Mouse (Mus musculus) lung, adult 10 weeks (tissue): ENCODE measurements around the gene Ush1c. TPM values are rescaled to one million over a fixed set of nuclear protein-coding genes. Genes with fewer than 3 reads are reported as not detected.

Experiments used
- polyA plus RNA-seq: library from polyadenylated mRNA; stranded (reverse); fragments of 350-450 nt; fragmentation: Illumina TruSeq; extraction: RNeasy Lipid Tissue Mini Kit (QIAGEN cat#74804); gene quantifications from one replicate; pipeline ENCODE4 v1.2.3, GENCODE M21; 2014; ENCODE audit warnings: low read depth, low replicate concordance; ENCODE audit not compliant: insufficient read depth

The Ush1c gene
- not detected for polyA plus RNA-seq

DNA sequence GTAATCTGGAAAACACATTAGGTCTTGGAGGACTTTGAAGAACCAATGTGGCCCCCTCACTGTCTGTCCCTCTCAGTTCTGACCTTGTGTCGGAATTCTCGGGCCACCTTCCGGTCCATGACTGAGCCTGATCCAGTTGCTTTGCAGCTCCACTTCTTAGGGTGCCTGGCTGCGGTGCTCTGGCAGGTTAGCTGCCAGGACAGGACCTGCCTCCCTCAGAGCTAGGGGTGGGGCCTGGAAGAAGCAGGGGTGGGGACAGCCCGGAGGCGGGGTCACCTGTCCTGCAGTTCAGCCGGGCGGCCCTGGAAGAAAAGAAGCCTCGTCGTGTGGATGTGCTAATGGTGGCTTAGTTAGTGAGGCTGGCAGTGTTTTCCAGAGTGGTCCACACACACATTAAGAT lies at the start of gene Ush1c:
Ush1c (minus strand) TSS at position 158 of the 400 bp plus-strand sequence.

DNA sequence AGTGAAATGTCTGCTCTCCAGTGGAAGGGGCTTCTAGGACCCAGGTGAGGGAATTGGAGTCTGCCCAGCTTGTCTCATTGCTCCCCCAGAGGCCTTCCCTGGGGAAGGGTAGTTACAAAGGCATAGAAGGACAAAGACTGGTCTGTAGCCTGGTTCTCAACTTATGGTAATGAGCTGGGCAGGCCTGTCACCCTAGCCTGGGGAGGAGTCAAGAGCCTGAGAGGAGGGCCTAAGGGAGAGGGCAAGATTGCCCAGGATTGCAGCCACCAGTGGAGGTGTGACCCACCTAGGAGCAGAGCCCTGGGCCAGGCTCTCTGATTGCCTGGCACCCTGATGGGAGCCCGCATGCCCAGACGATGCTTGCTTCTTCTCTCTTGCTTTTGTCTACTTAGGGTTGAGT lies 2.4 kb upstream of the Ush1c start, which contains the start of gene Otog:
Otog (plus strand) TSS at position 292 of the 400 bp plus-strand sequence.

DNA sequence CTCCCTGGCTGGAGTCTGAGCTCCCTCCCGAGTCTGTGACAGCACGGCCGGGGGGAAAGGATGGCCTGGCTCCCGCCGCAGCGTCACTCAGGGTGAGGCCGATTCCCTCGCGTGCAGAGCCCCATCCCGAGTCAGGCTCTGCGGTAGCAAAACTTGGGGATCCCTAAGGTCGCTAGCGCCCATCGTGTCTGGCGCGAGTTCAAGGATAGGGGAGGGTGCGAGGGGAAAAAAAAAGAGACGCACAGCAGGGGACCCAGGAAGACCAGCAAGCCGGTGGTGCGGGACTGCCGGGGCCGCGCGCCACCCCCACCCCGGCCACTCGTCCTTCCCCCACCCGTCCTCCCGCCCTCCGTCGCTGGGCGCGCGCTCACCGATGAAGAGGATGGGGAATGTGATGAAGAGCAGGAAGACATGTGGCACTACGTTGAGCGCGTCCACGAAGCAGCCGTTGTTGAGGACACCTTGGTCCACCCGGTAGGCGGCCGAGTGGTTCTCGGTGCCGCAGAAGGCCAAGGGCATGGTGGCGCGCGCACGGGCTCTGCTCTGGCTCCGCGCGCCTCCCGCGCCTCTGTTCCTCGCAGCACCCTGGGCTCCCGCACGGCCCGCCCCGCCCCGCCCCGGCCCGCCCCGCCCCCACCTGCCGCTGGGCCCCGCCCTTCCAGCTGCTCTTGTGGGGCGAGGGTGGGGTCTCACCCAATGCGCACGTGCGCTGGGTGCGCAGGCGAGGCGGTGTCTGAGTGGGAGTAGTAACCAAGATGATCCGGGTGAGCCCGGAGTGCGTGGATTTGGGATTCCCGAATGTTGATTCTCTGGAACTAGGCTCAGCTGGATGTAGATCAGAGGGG lies 58.6 kb downstream of the Ush1c start, which contains the start of gene Abcc8:
Abcc8 (minus strand) TSS at position 603 of the 845 bp plus-strand sequence.

Other genes starting within 250 kb of the Ush1c start
- 0.27 TPM for gene Abcc6, start 208.2 kb downstream of the Ush1c start, polyA plus RNA-seq
- 19.0 TPM for gene Nomo1, start 204.8 kb downstream of the Ush1c start, polyA plus RNA-seq
- gene Kcnj11, start 137.7 kb downstream of the Ush1c start, polyA plus RNA-seq, result 1.1 TPM
- gene Abcc8, start 58.5 kb downstream of the Ush1c start, polyA plus RNA-seq, result 0.97 TPM
- not detected for gene Otog, start 2.5 kb upstream of the Ush1c start, polyA plus RNA-seq
- gene Myod1, start 138.0 kb upstream of the Ush1c start, polyA plus RNA-seq, result not detected
- gene Kcnc1, start 158.0 kb upstream of the Ush1c start, polyA plus RNA-seq, result 0.10 TPM